Mouse (Mus musculus) MN1 (cell line): Measurements from ENCODE around the gene Adam21.
"Not testable (repeated sequence)": the region's sequence is repeated elsewhere in the genome, so short reads cannot be mapped to it uniquely, and the experiment has no call there.

ENCODE experiments used
- DNase-seq: peaks from one replicate; pipeline ENCODE4 v3.0.0-alpha.2; 2016; ENCODE audit warnings: low spot score

Adam21 gene

GRCm38 (mm10) chr12:81568374-81568773 is at the start of gene Adam21:
Gene Adam21, minus strand, starts transcription at chr12:81568474.
- DNase-seq, result no peak

DNA sequence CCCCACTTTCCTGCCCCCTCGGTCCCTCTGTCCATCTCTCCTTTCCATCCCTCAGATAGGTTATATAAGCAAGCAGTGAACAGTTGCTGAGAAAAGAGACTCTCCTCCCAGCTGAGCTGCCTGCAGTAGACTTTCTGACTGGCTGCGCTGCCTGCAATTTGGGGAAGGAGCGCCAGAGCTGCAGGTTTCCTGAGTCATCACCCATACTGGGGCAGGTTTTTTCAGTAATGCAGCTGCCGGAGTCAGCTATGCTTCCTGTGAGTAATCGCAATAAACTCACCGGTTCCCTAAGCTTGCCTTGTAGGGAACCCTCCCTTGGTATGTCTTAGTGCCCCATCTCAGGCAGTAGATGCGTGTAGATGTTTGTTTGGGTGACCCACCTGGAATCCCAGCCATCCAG is 48.7 kb upstream of the Adam21 start:
- DNase-seq, result peak; percentile 48

DNA sequence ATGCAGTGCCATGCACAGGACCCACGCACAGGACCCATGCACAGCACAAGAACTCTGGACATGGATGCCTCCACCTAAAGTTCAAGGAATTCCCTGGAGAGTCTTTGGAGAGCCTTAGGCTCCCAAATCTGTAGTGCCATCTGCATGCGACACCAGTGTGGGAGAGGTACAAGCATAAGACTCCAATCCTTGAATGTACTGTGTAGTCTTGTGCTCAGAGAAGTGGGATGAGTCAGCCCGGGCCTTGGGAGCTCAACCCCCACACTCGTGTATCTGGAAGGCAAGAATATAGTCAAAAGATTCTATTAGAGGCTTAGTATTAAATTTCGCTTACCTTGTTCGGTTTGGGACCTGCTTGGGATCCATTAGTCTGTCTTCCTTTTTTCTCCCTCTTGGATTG is 47.5 kb upstream of the Adam21 start:
- no peak for DNase-seq

- peak; percentile 56 for DNase-seq
Measured at GRCm38 (mm10) chr12:81609445-81609844, 41.2 kb upstream of the Adam21 start.

DNA sequence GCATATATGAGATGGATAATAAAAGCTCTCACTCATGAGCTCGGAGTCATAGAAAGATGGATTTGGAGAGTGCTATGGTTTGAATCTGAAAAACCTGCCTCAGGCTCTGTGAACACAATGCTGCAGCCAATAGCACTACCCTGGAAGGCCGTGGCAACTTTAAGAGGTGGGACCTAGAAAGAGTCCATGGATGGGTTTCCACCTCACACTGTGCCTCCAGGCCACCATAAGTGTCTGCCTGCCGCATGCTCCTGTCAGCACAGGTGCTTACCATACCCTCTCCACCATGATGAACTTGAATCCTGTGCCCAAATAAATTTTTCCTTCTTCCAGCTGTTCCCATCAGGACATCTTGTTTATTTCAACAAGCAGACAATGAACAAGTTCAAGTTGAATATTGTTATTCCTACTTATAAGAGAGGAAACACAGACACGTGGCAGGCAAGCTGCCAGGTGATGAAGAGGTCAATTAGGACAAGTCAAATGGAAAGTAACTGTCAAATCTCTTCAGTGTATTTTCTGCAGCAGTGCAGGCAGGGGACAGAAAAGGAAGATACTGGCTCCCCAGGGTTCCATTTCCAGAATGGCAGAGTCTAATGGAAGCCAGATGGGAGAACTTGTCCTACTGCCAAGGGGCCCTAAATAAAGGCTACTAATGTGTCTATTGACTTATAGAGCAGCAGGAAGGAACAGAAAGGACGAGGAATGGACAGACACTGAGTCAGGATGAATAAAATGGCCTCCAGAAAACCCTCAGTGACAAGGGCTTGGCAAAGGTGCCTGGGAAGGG is 36.9 kb upstream of the Adam21 start:
- peak; percentile 81 for DNase-seq

- no peak for DNase-seq
Measured at GRCm38 (mm10) chr12:81596547-81597262, 28.4 kb upstream of the Adam21 start.

- peak; percentile 99 for DNase-seq
Measured at GRCm38 (mm10) chr12:81594902-81595671, 26.8 kb upstream of the Adam21 start, which contains the start of gene Med6. Gene Med6, minus strand, starts transcription at chr12:81595008.

- no peak for DNase-seq
Measured at GRCm38 (mm10) chr12:81567931-81568330, 343 bp downstream of the Adam21 start.

GRCm38 (mm10) chr12:81564173-81564572 is 4.1 kb downstream of the Adam21 start:
- DNase-seq, result no peak

DNA sequence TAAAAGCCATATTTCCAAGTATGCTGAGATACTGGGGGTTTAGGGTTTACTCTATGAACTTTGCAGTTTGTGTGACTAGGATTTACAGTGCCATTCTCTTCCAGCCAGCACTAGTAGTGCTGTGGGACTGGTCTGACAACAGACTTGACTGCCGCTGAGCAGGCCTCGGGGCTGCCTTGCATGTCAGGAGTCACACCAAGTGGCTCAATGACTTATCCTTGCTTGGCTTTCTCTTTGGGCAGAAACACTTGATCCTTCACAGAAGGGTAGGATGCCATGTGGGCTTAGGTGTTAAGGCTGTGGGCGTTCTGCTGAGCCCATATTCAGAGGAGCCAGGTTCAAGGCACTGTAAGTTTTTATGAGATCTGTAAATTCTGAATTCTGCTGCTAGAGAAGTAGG is 19.0 kb downstream of the Adam21 start:
- no peak for DNase-seq

GRCm38 (mm10) chr12:81547163-81547562 is 21.1 kb downstream of the Adam21 start:
- no peak for DNase-seq

- peak; percentile 40 for DNase-seq
Measured at GRCm38 (mm10) chr12:81533029-81533419, 35.2 kb downstream of the Adam21 start.

GRCm38 (mm10) chr12:81532316-81533028 is 35.8 kb downstream of the Adam21 start, which contains the start of the genes Gm20498 and Synj2bp:
Gene Gm20498, minus strand, starts transcription at chr12:81532905.
Gene Synj2bp, minus strand, starts transcription at chr12:81532911.
- peak; percentile 87 for DNase-seq

GRCm38 (mm10) chr12:81530587-81530986 is 37.7 kb downstream of the Adam21 start:
- DNase-seq, result not testable (repeated sequence)
